Mouse (Mus musculus) bone marrow macrophage, adult 2 months (primary cell): ENCODE data around the gene Ptdss2.

ENCODE experiments used
- CTCF ChIP-seq: IDR thresholded peaks from 2 replicates; pipeline ENCODE4 v1.5.1; 2012; ENCODE audit warnings: low read depth, mild to moderate bottlenecking, low read length, moderate library complexity
- POLR2A ChIP-seq: IDR thresholded peaks from 2 replicates; pipeline ENCODE4 v1.6.1; 2012; ENCODE audit warnings: mild to moderate bottlenecking, low read depth, low read length, borderline replicate concordance

- no peak for TF ChIP-seq CTCF
- no peak for TF ChIP-seq POLR2A
Observed at GRCm38 (mm10) chr7:141169866-141170265, 47.7 kb downstream of the Ptdss2 start.
